Mouse (Mus musculus) brown adipose tissue, adult 24 weeks (tissue): Measurements from ENCODE around the gene Cask. TPM values are rescaled to one million over a fixed set of nuclear protein-coding genes. Genes with fewer than 3 reads are reported as not detected.
"Not testable (repeated sequence)": the region's sequence is repeated elsewhere in the genome, so short reads cannot be mapped to it uniquely, and the experiment has no call there.

Experiments used
- H3K27ac ChIP-seq: fragments of 200-500 bp; replicated peaks from 2 replicates; pipeline ENCODE4 v1.5.1; 2012; ENCODE audit warnings: low read depth, mild to moderate bottlenecking, low read length
- H3K4me1 ChIP-seq: fragments of 200-500 bp; 2 replicates; pipeline ENCODE4 v1.6.1; 2012; ENCODE audit warnings: low read length, mixed read lengths; ENCODE audit not compliant: control insufficient read depth, insufficient read depth, insufficient read length
- H3K4me3 ChIP-seq: fragments of 200-500 bp; 2 replicates; pipeline ENCODE4 v1.5.1; 2012; ENCODE audit warnings: low read depth, mild to moderate bottlenecking, low read length, moderate library complexity; ENCODE audit not compliant: insufficient read depth
- polyA plus RNA-seq: library from polyadenylated mRNA; stranded (reverse); fragments of >200 nt; gene quantifications from 2 replicates; pipeline ENCODE4 v1.2.4, GENCODE M21; 2012; ENCODE audit not compliant: missing spikeins, insufficient read depth, insufficient read length

Cask gene
- polyA plus RNA-seq, 1 experiment = 23.0 TPM

- no peak overlapping the region for H3K27ac ChIP-seq
- no peaks in the 10 kb centered on the region for H3K4me1 ChIP-seq
- no peak overlapping the region for H3K4me3 ChIP-seq
Observed at GRCm38 (mm10) chrX:13757279-13758005, 93.7 kb downstream of the Cask start.

GRCm38 (mm10) chrX:13741110-13741509 lies 110.1 kb downstream of the Cask start:
- 0 out of 2 replicates have a peak, but pooled peaks cover 2% of the 10 kb centered on the region for H3K4me1 ChIP-seq
- H3K27ac ChIP-seq = no peak overlapping the region
- H3K4me3 ChIP-seq = no peak overlapping the region

GRCm38 (mm10) chrX:13730785-13731184 lies 120.4 kb downstream of the Cask start:
- H3K4me1 ChIP-seq, H3K27ac ChIP-seq: not testable (repeated sequence)

DNA sequence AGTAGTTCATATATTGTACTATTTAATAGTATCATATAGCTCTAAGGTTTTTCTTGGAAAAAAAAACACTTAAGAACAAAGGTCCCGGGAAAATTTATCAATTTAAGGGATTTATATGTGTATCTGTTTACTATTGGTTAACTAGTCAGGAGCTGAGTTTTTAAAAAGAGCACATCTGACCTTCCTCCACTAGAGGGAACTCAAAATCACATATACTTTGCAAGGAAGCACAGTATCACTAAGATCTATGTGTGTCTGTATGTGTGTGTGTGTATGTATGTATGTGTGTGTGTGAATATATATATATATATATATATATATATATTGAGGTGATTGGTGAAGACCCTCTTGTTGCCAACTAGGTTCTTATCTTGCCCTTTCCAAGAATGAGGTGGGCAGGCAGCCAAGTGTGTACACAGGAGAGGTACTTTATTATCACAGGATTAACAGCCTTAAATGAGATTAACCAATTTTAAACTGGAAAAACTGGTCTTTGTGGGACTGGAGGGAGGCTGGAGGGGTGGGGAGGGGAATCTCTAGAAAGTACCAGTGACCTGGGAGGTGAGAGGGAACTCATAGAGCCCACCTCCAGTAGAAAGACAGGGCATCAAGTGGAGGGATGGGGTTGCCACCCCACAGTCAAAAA lies 121.2 kb downstream of the Cask start:
- Histone ChIP-seq H3K4me1 (no peaks in the 10 kb centered on the region), H3K4me3 (no peak overlapping the region), H3K27ac (no peak overlapping the region)

More at GRCm38 (mm10) chrX:13730785-13731184, 120.4 kb downstream of the Cask start:
- H3K4me3 ChIP-seq = not testable (repeated sequence)

- Histone ChIP-seq H3K4me3 (no peak overlapping the region), H3K4me1 (no peaks in the 10 kb centered on the region), H3K27ac (no peak overlapping the region)
Observed at GRCm38 (mm10) chrX:13725573-13726403, 125.4 kb downstream of the Cask start.

DNA sequence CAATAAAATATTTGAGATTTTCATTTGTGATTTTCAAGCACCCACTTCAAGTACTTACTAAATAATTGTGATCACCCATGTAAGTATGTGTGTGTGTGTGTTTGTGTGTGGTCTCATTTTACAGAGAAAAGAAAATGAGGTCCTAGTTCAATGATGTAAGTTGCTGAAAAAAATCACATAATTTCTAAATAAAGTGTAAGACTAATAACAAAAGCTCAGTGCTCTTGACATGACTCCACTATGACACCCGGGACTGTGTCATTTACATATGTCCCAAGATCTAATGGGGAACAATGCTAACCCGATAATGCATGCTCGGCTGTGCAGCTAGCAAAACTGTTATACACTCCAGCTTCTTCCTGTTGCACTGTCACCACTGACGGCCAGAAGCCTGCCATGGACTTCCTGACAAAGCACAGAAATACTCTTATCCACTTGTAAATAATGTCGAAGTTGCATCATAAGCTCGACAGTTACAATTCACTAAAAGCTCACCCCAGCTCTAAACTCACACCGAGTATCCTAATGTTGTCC lies 130.8 kb downstream of the Cask start:
- Histone ChIP-seq H3K4me1 (no peaks in the 10 kb centered on the region), H3K27ac (no peak overlapping the region), H3K4me3 (no peak overlapping the region)

DNA sequence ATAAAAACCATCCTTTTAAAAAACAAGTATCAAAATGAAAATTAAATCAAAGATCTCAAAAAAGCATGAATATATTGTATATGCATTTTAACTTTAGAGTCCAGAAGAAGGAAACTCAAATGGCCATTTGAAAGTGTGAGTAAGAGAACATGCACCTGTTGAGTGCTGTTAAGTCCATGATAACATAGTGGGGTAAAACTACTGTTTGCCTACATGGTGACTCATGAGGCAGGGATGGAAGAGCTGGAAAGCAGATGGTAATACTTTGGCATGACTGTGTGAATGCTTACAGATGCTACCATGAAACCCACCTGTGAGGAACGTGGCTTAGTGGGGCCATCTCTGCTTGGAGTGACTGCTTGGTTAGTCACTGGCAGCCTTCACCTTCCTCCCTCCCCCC lies 132.9 kb downstream of the Cask start:
- Histone ChIP-seq H3K27ac (no peak overlapping the region), H3K4me3 (no peak overlapping the region), H3K4me1 (no peaks in the 10 kb centered on the region)

- H3K4me1 ChIP-seq = no peaks in the 10 kb centered on the region
- no peak overlapping the region for H3K27ac ChIP-seq
- H3K4me3 ChIP-seq = no peak overlapping the region
Observed at GRCm38 (mm10) chrX:13716796-13717569, 134.2 kb downstream of the Cask start.

GRCm38 (mm10) chrX:13710174-13710573 lies 141.0 kb downstream of the Cask start:
- H3K27ac ChIP-seq = no peak overlapping the region
- H3K4me3 ChIP-seq = no peak overlapping the region
- no peaks in the 10 kb centered on the region for H3K4me1 ChIP-seq

GRCm38 (mm10) chrX:13705051-13705450 lies 146.1 kb downstream of the Cask start:
- no peaks in the 10 kb centered on the region for H3K4me1 ChIP-seq
- no peak overlapping the region for H3K27ac ChIP-seq
- H3K4me3 ChIP-seq = no peak overlapping the region

GRCm38 (mm10) chrX:13700681-13701080 lies 150.5 kb downstream of the Cask start:
- no peak overlapping the region for H3K27ac ChIP-seq
- H3K4me1 ChIP-seq = no peaks in the 10 kb centered on the region
- no peak overlapping the region for H3K4me3 ChIP-seq

DNA sequence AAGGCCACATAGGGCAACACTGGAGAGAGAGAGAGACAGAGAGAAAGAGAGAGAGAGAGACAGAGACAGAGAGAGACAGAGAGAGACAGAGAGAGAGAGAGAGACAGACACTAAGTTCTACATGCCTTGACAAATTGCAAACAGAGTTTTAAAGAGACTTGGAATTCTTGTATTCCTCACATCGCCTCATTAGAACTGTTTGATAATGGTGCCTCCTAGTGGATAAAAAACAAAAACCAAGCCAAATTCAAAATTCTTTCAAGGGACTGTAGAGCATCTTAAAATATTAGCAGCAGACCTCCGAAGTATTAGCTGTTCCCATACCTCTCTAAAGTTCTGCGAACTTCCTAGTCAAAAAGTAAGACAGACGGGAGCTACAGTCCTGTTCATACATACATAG lies 159.3 kb downstream of the Cask start:
- Histone ChIP-seq H3K4me1 (no peaks in the 10 kb centered on the region), H3K4me3 (no peak overlapping the region), H3K27ac (no peak overlapping the region)

- no peak overlapping the region for H3K4me3 ChIP-seq
- no peak overlapping the region for H3K27ac ChIP-seq
- no peaks in the 10 kb centered on the region for H3K4me1 ChIP-seq
Observed at GRCm38 (mm10) chrX:13688356-13688755, 162.8 kb downstream of the Cask start.

- Histone ChIP-seq H3K4me1 (no peaks in the 10 kb centered on the region), H3K27ac (no peak overlapping the region), H3K4me3 (no peak overlapping the region)
Observed at GRCm38 (mm10) chrX:13686589-13686988, 164.6 kb downstream of the Cask start.
